Mouse (Mus musculus): Measurements from ENCODE around the gene Plgrkt. TPM values are rescaled to one million over a fixed set of nuclear protein-coding genes. Genes with fewer than 3 reads are reported as not detected.

The Plgrkt gene
- polyA plus RNA-seq, 1 experiment from 2014 or later: 95.4 TPM

- H3K36me3 ChIP-seq (ENCODE audit: control insufficient read depth, insufficient read depth, low read length): no peaks in the 10 kb centered on the region
- WGBS: 82% methylated on average over 3 of the region's 3 CpGs
Measured at GRCm38 (mm10) chr19:29372621-29373020, 5.4 kb upstream of the Plgrkt start.

DNA sequence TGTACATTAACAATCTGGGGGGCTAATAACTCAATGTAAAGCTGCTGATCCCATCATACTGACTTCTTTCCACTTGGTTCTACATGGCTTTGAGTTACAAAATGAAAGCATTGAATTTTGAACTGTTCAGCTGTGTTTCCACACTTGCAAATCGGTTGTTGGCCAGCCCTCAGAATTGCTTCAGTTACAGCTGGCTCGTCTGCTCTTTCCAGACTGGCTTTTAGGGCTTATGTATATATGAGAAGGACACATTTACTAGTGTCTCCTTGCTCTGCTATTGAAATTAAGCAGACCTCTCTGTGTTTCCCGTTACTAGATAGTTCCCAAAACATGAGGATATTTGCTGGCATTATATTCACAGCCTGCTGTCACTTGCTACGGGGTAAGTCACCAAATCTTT is 4.9 kb upstream of the Plgrkt start:
- ATAC-seq (ENCODE audit: insufficient read depth, low FRiP score): peak; percentile 50; the same call in 1 of the 2 replicates
- H3K4me2 ChIP-seq (ENCODE audit: low read depth, low read length): peak overlapping the region; percentile 48
- no peaks in the 10 kb centered on the region for H3K4me1 ChIP-seq (ENCODE audit: control insufficient read depth, insufficient read depth, low read length)
- peak overlapping the region; percentile 26; the same call in 1 of the 2 replicates for H3K27ac ChIP-seq (ENCODE audit: low read length)
- peak overlapping the region; percentile 32 for H3K4me3 ChIP-seq (replicated peaks; ENCODE audit: low read length)
- 45% methylated on average over 4 of the region's 4 CpGs for WGBS
- H3K9ac ChIP-seq (ENCODE audit: low read length): peak overlapping the region; percentile 15; the same call in 1 of the 2 replicates
- no peaks in the 10 kb centered on the region for H3K36me3 ChIP-seq (ENCODE audit: control insufficient read depth, insufficient read depth, low read length)
- H3K27me3 ChIP-seq (ENCODE audit: control insufficient read depth, insufficient read depth, low read length): no peaks in the 10 kb centered on the region
- H3K9me3 ChIP-seq (replicated peaks; ENCODE audit: control insufficient read depth, low read length): no peaks in the 10 kb centered on the region

More at GRCm38 (mm10) chr19:29372621-29373020, 5.4 kb upstream of the Plgrkt start:
- ATAC-seq (ENCODE audit: insufficient read depth, low FRiP score): no peak
- Histone ChIP-seq H3K4me1 (ENCODE audit: control insufficient read depth, insufficient read depth, low read length) (no peaks in the 10 kb centered on the region), H3K9me3 (replicated peaks; ENCODE audit: control insufficient read depth, low read length) (no peaks in the 10 kb centered on the region), H3K4me2 (ENCODE audit: low read depth, low read length) (peak overlapping the region; percentile 48; the same call in 1 of the 2 replicates), H3K27ac (ENCODE audit: low read length) (no peak overlapping the region), H3K4me3 (replicated peaks; ENCODE audit: low read length) (no peak overlapping the region), H3K27me3 (ENCODE audit: control insufficient read depth, insufficient read depth, low read length) (no peaks in the 10 kb centered on the region), H3K9ac (ENCODE audit: low read length) (no peak overlapping the region)

DNA sequence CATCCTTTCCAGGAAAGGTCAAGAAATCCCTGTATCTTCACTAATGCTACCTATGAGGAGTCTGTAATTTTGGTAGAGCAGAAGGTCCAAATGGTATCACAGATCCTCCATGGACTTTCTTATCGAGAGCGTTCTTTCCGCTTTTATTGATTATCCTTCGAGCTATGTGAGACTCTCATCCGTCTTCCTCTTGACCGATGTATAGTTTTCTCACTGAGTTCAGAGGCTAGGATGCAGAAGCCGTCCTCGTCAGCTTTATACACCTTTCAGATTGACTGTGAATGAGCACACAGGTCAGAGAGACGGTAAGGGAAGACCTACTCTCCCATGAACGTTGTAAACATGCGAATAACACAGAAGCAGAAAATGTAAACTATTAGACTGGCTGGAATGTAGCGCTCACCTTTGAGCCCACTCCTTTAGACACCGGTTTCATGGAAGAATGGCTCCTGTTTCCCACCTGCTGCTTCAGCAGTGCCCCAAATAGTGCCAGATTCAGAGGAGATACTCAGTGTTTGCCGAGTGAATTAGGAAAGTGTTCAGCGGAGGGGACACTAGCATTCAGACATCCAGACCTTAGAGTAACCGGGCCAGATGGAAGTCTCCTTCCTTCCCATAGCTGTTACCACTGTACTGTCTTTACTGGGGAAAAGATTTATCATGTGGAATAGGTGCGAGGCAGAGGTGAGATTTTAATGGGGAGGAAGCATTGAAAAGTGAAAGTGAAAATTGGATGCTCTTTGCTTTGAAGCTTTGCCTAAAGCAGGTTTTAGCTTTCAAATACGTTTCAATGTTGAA is 4.3 kb upstream of the Plgrkt start:
- WGBS: 54% methylated on average over 18 of the region's 18 CpGs
- H3K4me1 ChIP-seq (ENCODE audit: control insufficient read depth, insufficient read depth, low read length): peaks cover 3% of the 10 kb centered on the region; the same call in 1 of the 2 replicates
- no peaks in the 10 kb centered on the region for H3K9me3 ChIP-seq (replicated peaks; ENCODE audit: control insufficient read depth, low read length)
- no peak for ATAC-seq (ENCODE audit: insufficient read depth, low FRiP score)
- H3K4me2 ChIP-seq (ENCODE audit: low read depth, low read length): peak overlapping the region; percentile 48
- no peaks in the 10 kb centered on the region for H3K27me3 ChIP-seq (ENCODE audit: control insufficient read depth, insufficient read depth, low read length)
- peak overlapping the region; percentile 32 for H3K4me3 ChIP-seq (replicated peaks; ENCODE audit: low read length)
- H3K9ac ChIP-seq (ENCODE audit: low read length): peak overlapping the region; percentile 15; the same call in 1 of the 2 replicates
- peak overlapping the region; percentile 26; the same call in 1 of the 2 replicates for H3K27ac ChIP-seq (ENCODE audit: low read length)
- H3K36me3 ChIP-seq (ENCODE audit: control insufficient read depth, insufficient read depth, low read length): no peaks in the 10 kb centered on the region

DNA sequence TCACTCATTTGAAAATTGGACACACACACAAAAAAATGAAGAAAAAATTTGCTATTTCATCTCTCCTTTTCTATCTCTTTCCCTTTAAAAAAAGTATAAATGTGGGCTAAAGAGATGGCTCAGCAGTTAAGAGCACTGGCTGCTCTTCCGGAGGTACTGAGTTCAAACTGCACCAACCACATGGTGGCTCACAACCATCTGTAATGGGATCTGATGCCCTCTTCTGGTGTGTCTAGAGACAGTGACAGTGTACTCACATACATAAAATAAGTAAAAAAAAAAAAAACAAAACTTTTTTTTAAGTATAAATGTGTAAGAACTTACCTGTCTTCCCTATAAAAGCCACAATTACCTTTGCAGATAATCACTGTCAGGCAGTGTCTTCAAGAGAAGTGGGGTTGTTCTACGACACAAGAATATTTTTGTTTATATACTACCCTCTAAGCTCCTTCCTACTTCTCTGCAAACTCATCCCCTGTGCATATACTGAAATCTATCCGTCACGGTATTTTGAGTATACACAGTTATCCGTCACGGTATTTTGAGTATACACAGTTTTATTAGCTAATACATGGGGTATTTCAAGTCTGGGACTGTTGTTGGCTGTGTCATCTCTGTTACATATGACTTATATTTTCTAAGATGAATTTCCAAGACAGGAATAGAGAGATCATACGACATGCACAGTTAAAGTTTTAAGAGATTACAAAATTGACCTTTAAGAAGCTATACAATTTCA is 3.5 kb upstream of the Plgrkt start:
- WGBS: 81% methylated on average over 7 of the region's 7 CpGs
- H3K9me3 ChIP-seq (replicated peaks; ENCODE audit: control insufficient read depth, low read length): no peaks in the 10 kb centered on the region
- ATAC-seq (ENCODE audit: insufficient read depth, low FRiP score): no peak
- no peak overlapping the region for H3K9ac ChIP-seq (ENCODE audit: low read length)
- H3K4me3 ChIP-seq (replicated peaks; ENCODE audit: low read length): no peak overlapping the region
- H3K27me3 ChIP-seq (ENCODE audit: control insufficient read depth, insufficient read depth, low read length): no peaks in the 10 kb centered on the region
- no peaks in the 10 kb centered on the region for H3K36me3 ChIP-seq (ENCODE audit: control insufficient read depth, insufficient read depth, low read length)
- peaks cover 4% of the 10 kb centered on the region; the same call in 1 of the 2 replicates for H3K4me1 ChIP-seq (ENCODE audit: control insufficient read depth, insufficient read depth, low read length)
- H3K4me2 ChIP-seq (ENCODE audit: low read depth, low read length): no peak overlapping the region
- no peak overlapping the region for H3K27ac ChIP-seq (ENCODE audit: low read length)

- 64% methylated on average over 12 of the region's 12 CpGs for WGBS
- Histone ChIP-seq H3K4me2 (ENCODE audit: low read depth, low read length) (no peak overlapping the region), H3K4me3 (replicated peaks; ENCODE audit: low read length) (no peak overlapping the region), H3K27ac (ENCODE audit: low read length) (no peak overlapping the region), H3K36me3 (ENCODE audit: control insufficient read depth, insufficient read depth, low read length) (no peaks in the 10 kb centered on the region), H3K9ac (ENCODE audit: low read length) (no peak overlapping the region), H3K4me1 (ENCODE audit: control insufficient read depth, insufficient read depth, low read length) (peaks cover 4% of the 10 kb centered on the region; the same call in 1 of the 2 replicates), H3K27me3 (ENCODE audit: control insufficient read depth, insufficient read depth, low read length) (no peaks in the 10 kb centered on the region), H3K9me3 (replicated peaks; ENCODE audit: control insufficient read depth, low read length) (no peaks in the 10 kb centered on the region)
- ATAC-seq (ENCODE audit: insufficient read depth, low FRiP score): no peak
Measured at GRCm38 (mm10) chr19:29370112-29370511, 2.9 kb upstream of the Plgrkt start.

DNA sequence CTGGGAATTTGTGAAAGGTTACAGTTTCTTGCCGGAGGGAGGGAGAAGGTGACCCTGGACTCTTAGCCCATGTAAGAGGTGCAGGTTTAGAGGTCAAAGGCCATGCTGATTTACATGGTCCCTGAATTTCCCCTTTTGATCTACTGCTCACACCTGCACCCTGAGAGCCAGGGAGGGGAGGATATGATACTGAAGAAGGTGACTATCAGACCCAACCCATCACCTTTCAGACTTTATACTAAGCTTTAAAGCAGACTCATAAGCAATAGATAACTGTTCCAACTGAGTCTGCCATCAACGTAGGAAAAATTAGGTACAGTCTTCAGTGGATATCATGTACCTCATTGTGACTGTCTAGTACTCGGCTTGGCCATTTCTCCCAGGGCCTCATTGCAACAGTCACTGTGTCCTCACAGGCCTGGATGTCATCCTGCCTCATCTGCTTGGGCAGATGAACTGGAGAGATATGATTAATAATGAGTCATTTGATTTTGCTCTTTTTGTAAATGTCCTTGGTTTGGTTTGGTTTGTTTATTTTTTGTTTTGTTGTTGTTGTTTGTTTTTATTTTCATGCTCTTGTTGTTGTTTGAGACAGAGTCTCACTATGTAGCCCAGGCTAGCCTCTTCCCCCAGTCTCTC is 1.6 kb upstream of the Plgrkt start:
- H3K9me3 ChIP-seq (replicated peaks; ENCODE audit: control insufficient read depth, low read length): no peaks in the 10 kb centered on the region
- H3K4me1 ChIP-seq (ENCODE audit: control insufficient read depth, insufficient read depth, low read length): peaks cover 4% of the 10 kb centered on the region; the same call in 1 of the 2 replicates
- ATAC-seq (ENCODE audit: insufficient read depth, low FRiP score): no peak
- no peak overlapping the region for H3K9ac ChIP-seq (ENCODE audit: low read length)
- no peak overlapping the region for H3K4me3 ChIP-seq (replicated peaks; ENCODE audit: low read length)
- no peaks in the 10 kb centered on the region for H3K36me3 ChIP-seq (ENCODE audit: control insufficient read depth, insufficient read depth, low read length)
- H3K4me2 ChIP-seq (ENCODE audit: low read depth, low read length): no peak overlapping the region
- H3K27me3 ChIP-seq (ENCODE audit: control insufficient read depth, insufficient read depth, low read length): no peaks in the 10 kb centered on the region
- H3K27ac ChIP-seq (ENCODE audit: low read length): no peak overlapping the region
- WGBS: 77% methylated on average over 3 of the region's 3 CpGs

- Histone ChIP-seq H3K27me3 (ENCODE audit: control insufficient read depth, insufficient read depth, low read length) (no peaks in the 10 kb centered on the region), H3K9me3 (replicated peaks; ENCODE audit: control insufficient read depth, low read length) (no peaks in the 10 kb centered on the region), H3K9ac (ENCODE audit: low read length) (no peak overlapping the region), H3K36me3 (ENCODE audit: control insufficient read depth, insufficient read depth, low read length) (no peaks in the 10 kb centered on the region), H3K4me1 (ENCODE audit: control insufficient read depth, insufficient read depth, low read length) (peaks cover 4% of the 10 kb centered on the region; the same call in 1 of the 2 replicates), H3K27ac (ENCODE audit: low read length) (no peak overlapping the region), H3K4me2 (ENCODE audit: low read depth, low read length) (no peak overlapping the region), H3K4me3 (replicated peaks; ENCODE audit: low read length) (no peak overlapping the region)
- no peak for ATAC-seq (ENCODE audit: insufficient read depth, low FRiP score)
- 89% methylated on average over 2 of the region's 2 CpGs for WGBS
Measured at GRCm38 (mm10) chr19:29368041-29368440, 851 bp upstream of the Plgrkt start.

DNA sequence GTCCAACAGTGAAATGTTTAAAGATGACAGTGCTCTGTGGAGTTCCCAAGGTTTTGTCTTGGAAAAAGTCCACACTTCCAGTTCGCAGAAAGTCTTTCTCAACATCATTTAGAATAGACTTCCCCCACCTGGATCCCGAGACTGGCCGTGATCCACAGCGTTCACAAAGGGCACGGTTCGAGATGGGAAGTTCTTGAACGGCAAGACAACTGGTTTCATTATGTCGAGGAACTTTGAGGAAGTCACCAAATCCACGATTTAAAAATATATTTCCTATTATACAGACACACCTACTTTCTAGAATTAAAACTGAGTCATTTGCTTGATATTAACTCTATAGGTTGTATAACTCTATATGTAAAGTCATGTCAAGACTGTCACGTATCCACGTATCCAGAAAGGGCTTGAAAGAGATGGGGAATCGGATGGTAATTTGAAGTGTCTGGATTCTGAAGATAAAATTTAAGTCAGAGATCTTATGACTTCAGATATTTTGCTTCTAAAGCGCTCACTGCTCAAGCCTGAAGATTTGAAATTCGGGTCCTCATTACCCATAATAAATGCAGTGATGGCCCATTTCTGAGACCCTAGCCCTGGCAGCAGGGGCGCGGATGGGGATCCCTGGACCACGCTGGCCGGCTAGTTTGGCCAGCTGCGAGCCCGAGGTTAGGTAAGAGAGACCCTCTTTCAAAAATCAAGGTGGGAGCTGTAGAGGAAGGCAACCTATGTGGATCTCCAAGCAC is 793 bp downstream of the Plgrkt start:
- H3K36me3 ChIP-seq (ENCODE audit: control insufficient read depth, insufficient read depth, low read length): no peaks in the 10 kb centered on the region
- peaks cover 12% of the 10 kb centered on the region for H3K4me1 ChIP-seq (ENCODE audit: control insufficient read depth, insufficient read depth, low read length)
- no peaks in the 10 kb centered on the region for H3K9me3 ChIP-seq (replicated peaks; ENCODE audit: control insufficient read depth, low read length)
- H3K4me2 ChIP-seq (ENCODE audit: low read depth, low read length): peak overlapping the region; percentile 74
- WGBS: 51% methylated on average over 20 of the region's 20 CpGs
- no peaks in the 10 kb centered on the region for H3K27me3 ChIP-seq (ENCODE audit: control insufficient read depth, insufficient read depth, low read length)
- H3K27ac ChIP-seq (ENCODE audit: low read length): peak overlapping the region; percentile 44; the same call in 1 of the 2 replicates
- no peak for ATAC-seq (ENCODE audit: insufficient read depth, low FRiP score)
- peak overlapping the region; percentile 71 for H3K9ac ChIP-seq (ENCODE audit: low read length)
- H3K4me3 ChIP-seq (replicated peaks; ENCODE audit: low read length): peak overlapping the region; percentile 74

Data from stomach, embryonic 16.5 days (tissue).